Mouse (Mus musculus) T-helper 1 cell (primary cell): ENCODE data around the gene Zzef1.

Experiments
- in situ Hi-C: fragments of 300-600 bp; cut with MboI, MseI; formaldehyde crosslinking; loops from one replicate; pipeline ENCODE4 v1.15.1; 2025; ENCODE audit warnings: high pct_unique_total_duplicates

Zzef1 gene

DNA sequence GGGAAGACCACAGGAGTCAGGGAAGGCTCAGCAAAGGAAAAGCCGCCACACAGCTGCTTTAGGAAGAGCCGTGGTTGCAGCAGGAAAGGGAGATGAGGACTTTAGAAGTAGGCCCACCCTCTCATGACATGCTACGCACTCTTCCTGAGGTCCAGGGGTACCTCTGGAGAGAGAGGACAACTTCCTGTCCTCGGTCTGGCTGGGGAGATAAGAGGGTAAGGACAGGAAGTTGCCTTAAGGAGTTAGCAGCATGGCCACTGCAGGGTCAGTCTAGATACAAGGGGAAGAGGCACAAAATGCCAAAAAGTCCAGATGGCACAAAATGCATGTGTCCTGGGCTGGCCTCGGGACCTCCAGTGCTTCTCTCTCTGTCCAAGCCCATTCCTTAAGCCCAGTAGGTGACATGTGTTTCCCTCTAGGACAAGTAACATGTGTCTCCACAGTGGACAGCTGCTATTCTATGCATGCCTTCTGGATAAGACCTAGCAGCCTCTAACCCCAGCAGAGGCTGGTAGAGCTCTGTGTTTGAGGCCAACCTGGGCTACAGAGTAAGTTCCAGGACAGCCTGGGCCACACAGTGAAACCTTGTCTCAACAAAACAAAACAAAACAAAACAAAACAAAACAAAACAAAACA is 159.4 kb downstream of the Zzef1 start:
- in situ Hi-C loops: no loop called here

DNA sequence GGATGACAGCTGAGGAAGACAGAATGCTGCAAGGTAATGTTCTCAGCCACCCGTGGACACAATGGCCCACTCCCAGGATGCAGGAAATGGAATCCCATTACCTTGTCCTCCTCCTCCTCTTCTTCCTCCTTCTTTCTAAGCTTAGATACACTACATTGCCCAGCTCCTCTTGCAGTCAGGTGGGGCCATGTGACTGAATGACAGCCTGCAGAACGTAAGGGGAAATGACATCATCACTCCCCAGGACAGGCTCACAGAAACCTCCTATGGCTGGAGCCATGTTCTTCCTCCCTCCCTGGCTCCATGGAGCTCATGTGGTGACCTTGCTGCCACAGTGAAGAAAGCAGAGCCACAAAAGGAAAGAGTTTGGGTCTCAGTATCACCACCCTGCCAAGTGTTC is 161.3 kb downstream of the Zzef1 start:
- in situ Hi-C loops: no loop called here

DNA sequence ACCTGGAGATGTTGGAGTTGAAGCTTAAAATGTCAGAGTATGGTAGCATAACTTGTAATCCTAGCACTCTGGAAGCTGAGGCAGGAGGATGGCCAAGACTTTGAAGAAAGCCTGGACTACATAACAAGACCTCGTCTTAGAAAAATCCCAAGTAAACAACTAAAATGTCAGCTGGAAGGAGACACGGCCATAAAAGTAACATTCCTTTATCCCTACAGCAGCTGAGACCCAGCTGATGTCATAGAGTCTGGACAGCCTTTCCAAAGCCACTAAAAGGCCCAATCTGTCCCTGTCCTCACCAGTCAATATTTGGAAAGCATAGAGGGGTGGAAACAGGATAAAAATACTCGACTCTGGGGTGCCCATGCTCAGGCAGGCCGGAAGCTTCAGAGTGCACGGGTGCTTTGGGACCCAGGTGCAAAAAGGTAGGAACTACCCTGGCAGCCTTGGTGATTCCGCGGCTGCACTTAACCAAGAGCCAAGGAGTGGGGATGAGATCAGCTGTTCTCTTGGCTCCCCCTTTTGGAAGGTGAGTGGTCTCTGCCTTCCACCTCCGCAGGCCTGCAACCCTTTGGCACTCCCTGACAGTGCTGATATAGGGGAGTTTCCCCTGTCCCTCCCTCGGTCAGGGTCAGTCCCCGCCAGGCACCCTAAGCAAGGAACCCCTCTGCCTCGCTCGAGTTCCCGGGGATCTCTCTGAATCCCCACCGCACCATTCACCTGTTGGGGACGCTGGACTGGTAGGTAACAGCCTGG is 164.1 kb downstream of the Zzef1 start:
- in situ Hi-C loops: no loop called here

DNA sequence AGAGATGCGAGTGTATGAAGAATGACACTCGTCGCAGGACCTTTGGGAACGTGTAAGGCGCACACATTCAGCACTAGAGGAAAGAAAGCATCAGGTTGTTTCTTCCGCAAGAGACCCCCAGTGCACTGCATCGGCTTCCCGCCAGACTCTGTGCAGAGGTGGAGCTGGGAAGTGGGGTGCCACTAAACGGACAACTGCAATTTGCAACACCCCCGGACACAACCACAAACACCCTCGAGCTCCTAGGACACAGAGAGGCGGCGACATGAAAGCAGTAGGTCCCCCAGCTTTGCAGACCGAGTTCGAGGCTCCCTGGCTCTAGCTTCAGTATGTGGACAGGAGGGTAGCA is 164.7 kb downstream of the Zzef1 start:
- in situ Hi-C loops: no loop called here

GRCm38 (mm10) chr11:72961072-72961980 is 165.3 kb downstream of the Zzef1 start, which contains the start of gene Atp2a3:
Gene Atp2a3 (plus strand): TSS chr11:72961169.
- in situ Hi-C loops: no loop called here

DNA sequence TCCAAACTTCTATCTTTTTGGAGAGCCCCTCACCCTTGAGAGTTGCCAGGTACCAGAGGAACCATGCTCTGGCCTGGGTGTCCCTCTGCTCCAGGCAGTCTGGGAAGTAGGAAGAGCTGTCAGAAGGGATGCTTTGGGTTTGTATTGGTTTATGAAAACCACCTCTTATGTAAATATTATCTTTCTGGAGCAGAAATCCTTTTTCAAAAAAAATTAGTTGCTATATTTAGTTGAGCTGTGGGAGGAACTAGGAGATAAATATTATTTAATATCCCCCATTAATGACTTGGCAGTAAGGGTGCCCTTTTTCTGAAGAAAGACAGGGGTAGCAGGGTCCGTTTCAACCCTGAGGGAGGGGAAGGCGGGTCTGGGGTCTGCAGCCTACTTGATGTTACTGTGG is 166.4 kb downstream of the Zzef1 start:
- in situ Hi-C loops: no loop called here

- in situ Hi-C loops: no loop called here
Measured at GRCm38 (mm10) chr11:72963058-72963788, 167.2 kb downstream of the Zzef1 start.

DNA sequence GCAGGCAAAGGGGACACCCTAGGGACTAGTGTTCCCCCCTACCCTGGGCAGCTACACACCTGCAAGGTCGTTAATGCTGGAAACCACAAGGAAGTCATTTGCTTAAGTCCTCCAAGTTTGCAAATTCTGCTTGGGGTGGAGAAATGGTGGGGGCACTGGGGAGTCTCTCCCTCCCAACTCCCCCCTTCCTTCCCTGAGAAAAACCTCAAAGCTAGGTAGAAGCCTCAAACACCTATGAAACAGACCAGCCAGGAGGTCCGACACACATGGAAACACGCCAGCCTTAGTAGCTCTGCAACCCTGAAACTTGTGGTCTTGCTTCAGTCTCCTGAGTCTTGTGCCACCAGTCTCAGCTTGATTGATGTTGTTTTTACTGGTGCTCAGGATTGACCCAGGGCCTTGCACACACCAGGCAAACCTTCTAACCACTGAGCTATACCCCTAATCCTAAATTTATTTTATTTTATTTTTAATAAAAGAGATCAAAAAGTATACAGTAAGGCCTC is 167.8 kb downstream of the Zzef1 start:
- in situ Hi-C loops: no loop called here

- in situ Hi-C loops: no loop called here
Measured at GRCm38 (mm10) chr11:72974995-72975503, 179.0 kb downstream of the Zzef1 start.
